Mouse (Mus musculus) cerebellum, postnatal 4 days (tissue): ENCODE data around the gene Elp1.

Source experiments
- DNase-seq, 2 experiments: peaks; one replicate each; pipeline ENCODE4 v3.0.0; 2022; ENCODE audit warnings: low spot score in 2 of 2, mixed read lengths in 1 of 2

The Elp1 gene

DNA sequence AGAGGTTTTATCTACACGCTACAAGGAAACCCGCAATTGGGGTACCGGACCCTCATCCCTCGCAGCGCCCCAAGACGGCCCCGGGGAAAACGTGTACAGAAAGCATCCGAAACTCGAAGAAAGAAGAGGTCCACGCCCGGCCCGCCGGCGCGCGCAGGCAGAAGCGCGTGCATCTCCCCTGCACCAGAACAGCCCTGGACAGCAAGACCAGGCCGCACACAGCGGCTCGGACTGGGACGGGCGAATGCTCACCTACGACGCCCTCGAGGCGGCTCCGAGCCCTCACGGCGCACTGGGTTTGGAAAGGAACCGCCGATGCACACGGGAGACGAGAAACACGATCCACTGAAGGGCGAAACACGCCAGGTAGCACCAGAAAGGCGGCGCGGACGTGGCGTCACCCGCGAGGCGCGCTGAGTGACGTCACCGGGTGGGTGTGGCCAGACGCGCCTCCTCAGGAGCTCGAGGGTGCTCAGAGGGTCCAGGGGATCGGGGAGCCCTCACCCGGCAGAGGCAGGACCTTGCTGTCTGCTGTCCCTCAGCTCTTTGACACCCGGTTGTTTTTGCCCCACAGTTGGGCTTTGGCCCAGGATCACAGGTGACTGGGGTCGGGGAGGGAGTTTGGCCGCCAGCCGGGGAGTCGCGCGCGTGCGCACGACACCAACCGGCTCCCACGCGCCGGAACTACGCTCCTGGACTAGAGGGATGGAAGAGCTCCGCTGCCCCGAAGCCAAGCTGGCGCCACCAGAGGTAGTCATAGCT, at the start of gene Elp1, which contains the start of gene Fam206a:
Elp1 (minus strand) TSS at position 425 of the 762 bp plus-strand sequence.
Fam206a (plus strand) TSS at position 439 of the 762 bp plus-strand sequence.
- peak; percentile 97 to 98 for DNase-seq

- no peak for DNase-seq
These were observed 48.6 kb upstream of the Elp1 start for GRCm38 (mm10) chr4:56850724-56851123.

DNA sequence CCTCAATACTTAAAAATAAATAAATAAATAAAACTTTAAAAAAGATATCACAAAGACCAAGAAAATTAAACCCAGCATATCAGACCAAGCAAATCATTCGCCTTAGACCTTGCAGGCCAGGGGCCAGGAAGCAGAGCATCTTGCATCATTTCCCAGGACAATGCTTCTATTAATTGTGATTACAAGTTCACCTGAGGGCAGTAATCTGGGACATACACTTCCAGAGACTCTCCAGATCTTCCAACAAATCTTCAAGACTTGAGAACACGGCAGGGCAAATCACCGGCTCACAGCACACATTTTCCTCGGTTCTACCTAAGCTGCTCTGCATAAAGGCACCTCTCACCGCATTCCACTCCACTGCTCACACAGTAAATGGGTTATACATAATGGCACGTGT, 45.9 kb upstream of the Elp1 start:
- no peak for DNase-seq

GRCm38 (mm10) chr4:56847400-56847799, 45.3 kb upstream of the Elp1 start:
- DNase-seq, result no peak

DNA sequence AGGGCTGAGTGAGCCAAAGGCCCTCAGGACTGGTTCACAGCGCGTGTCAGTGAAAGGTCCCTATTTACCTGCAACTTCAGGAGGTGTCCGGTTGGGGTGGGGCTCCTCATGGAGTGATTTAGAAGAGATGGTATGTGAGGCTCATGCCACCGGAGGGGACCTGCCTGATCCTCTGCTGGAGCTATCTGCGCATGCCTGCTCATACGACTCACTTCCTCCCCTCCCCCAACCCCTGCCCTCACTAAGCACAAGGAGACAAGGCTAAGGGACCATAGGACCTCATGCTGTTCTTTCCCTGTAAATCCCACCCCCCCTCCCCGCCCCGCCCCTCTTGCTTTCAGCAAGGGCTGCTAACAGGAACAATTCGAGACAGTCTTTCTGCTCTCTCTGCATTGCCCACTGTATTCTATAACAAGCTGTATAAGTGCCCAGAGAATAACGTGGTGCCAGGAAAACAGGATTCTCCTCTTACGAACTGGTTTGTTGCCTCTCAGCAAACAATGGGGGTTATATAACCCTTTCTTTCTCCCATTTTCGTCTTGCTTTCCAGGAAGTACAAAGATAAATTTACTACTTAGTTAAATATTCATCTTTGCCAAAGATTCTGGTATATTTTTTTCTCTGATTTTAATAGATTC, 43.9 kb upstream of the Elp1 start:
- no peak for DNase-seq

- no peak for DNase-seq
These were observed 42.8 kb upstream of the Elp1 start for GRCm38 (mm10) chr4:56844911-56845310.

GRCm38 (mm10) chr4:56843963-56844362, 41.8 kb upstream of the Elp1 start:
- no peak for DNase-seq

DNA sequence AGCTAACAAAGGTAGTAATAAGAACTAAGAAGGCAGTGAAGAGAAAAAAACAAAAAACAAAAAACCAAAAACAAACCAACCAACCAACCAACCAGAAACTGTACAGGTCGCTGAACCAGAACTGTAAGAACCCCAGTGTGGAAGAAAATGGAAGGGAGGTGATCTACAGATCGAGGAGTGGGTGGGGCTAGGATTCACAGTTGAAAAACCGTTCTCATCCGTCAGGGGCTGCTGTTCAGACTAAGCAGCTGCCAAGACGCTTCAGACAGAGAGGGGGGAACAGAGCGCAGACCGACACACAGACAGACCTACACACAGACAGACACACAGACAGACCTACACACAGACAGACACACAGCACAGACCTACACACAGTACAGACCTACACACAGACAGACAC, 40.4 kb upstream of the Elp1 start:
- DNase-seq, result no peak

- no peak for DNase-seq
These were observed 38.2 kb upstream of the Elp1 start for GRCm38 (mm10) chr4:56840297-56840696.

DNA sequence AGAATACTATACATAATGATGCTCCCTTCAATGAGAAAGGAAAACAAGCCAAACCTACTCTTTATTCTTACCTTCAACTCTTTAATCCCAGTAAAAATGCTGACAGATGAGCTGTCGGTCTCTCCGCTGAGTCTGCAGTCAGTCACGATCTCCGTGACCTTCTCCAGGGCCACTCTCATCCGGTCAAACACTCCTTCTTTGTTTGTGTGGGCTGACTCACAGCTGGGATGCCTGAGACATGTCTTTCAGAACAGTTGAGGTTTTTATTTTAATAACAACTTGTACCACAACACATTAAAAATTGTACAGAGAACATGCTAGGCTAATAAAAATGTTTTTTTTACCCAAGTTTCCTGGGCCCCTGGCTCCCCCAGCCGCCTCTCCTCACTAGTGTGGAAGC, 35.5 kb upstream of the Elp1 start:
- DNase-seq, result no peak

DNA sequence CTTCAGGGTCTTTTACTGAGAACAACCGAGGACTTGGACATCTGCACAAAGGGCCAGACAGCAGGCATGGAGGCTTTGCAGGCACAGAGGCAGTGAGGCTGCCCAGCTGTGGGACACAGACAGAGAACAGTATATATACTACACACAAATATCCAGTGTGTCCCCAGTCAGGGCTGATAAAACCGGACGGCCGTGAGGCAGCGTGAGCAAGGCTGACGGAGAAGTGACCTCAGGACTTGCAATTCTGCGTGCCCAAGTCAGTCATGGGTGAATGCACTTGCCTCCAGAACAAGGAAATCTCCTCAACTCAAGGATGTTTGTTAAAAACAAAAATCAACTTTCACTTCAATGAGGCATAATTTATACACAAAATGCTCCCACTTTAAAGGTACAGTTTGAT, 29.9 kb upstream of the Elp1 start:
- DNase-seq, result no peak

GRCm38 (mm10) chr4:56831013-56831609, 29.0 kb upstream of the Elp1 start:
- no peak for DNase-seq

- DNase-seq, result no peak
These were observed 27.4 kb upstream of the Elp1 start for GRCm38 (mm10) chr4:56829511-56829921.

DNA sequence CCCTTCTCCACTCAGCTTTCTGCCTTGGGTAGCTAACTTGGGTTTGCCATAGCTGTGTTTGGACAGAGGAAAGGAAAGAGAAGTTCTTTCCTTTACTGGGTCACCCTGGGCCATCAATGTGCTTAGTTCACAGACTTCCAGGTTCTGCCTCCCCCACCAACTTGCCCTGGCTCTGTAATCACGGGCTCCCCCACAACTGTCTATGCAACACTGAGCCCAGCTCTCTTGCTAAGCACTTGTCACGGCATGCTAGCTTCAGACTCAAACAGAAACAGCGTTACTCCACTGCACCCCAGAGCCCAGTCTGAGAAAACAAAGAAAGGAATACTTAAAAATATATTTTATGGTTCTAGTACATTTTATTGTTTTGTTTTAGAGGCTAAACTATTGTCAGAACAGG, 26.8 kb upstream of the Elp1 start:
- no peak for DNase-seq

GRCm38 (mm10) chr4:56824231-56824630, 22.1 kb upstream of the Elp1 start:
- DNase-seq, result no peak

DNA sequence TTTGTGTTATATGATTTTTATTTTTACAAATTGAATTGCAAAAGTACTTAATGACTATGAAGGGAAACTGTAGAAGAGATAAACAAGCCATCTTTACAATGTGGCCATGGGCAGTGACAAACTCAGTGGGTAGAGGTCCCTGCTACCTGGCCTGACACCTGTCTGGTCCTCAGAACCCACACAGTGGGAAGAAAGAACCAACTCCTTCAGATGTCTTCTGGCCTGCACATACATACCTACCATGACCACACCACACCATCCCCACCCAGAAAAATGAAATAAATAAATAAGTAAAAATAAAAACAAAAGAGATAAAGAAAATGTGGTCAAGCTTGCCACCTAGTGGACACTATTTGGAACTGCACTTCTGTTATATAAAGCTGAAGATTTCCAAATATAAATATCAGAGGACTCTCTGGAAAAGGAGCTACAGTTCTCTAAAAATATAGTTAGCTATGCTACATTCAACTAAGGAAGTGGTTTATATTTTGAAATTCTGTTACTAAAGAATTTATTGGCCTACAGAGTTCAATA, 18.0 kb upstream of the Elp1 start:
- no peak for DNase-seq

- DNase-seq, result no peak
These were observed 13.0 kb upstream of the Elp1 start for GRCm38 (mm10) chr4:56815131-56815530.

GRCm38 (mm10) chr4:56812096-56812495, 10.0 kb upstream of the Elp1 start:
- no peak for DNase-seq

- no peak for DNase-seq
These were observed 9.5 kb upstream of the Elp1 start for GRCm38 (mm10) chr4:56811642-56812041.

GRCm38 (mm10) chr4:56809050-56809449, 6.9 kb upstream of the Elp1 start:
- no peak for DNase-seq

GRCm38 (mm10) chr4:56802669-56803150, 579 bp upstream of the Elp1 start:
- DNase-seq, result no peak

- DNase-seq, result no peak
These were observed 10.8 kb downstream of the Elp1 start for GRCm38 (mm10) chr4:56791373-56791772.

GRCm38 (mm10) chr4:56771065-56771464, 31.1 kb downstream of the Elp1 start:
- no peak for DNase-seq
